Mouse (Mus musculus): ENCODE results near the gene Trak1.

DNA sequence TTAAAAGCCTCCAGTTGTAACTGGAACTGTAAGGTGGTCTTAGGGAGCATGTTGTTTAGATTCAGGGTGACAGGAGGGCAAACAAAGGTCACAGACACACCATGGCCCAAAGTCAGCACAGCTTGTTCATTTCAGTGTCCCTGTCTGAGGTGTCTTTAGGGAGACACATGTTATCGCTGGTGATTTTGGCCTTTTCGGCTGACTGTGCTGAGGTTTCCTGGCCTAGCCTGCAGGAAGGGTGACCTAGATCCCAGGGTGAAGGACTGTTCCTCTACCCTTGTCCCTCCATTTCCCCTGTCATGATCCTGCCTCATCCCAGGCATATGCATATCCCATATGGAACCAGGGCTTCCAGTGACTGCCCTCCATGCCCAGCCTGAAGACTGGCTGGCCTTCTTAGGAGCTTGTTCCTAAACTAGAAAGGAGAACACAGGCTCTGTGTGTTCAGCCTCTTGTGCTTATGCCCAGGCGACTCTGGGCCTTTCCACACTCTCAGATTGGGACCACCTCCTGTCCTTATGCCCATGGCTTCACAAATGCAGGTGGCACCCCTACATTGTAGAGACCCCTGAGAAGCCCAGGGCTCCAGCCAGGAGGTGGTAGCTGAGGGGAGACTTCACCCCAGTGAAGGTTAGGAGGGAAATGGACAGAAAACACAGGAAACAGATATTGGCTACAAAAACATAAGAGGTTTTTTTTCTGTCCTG is 62.1 kb downstream of the Trak1 start:
- TF ChIP-seq CTCF (IDR thresholded peaks at IDR 0.05; ENCODE audit: low read depth), result no peak
- no peak for TF ChIP-seq EP300 (IDR thresholded peaks at IDR 0.05; ENCODE audit: low read depth)

All from liver, postnatal 0 days (tissue).